Mouse (Mus musculus): ENCODE measurements at regions not wholly inside any gene's neighbourhood (a gene's known extent, or its start where the extent isn't known, plus 50 kb on each side); places are given as distances from the start of the nearest gene placed in this dataset.

GRCm38 (mm10) chr7:55710872-55711558, 57.0 kb upstream of the Siglech start:
- peak; percentile 30 for DNase-seq

Data from adrenal gland, adult 2 months (tissue).